Mouse (Mus musculus): ENCODE results near the gene Atxn7.

- no peak for TF ChIP-seq GATA1 (IDR thresholded peaks at IDR 0.05; ENCODE audit: borderline replicate concordance, low read length)
- no peak for TF ChIP-seq FLI1 (IDR thresholded peaks at IDR 0.05; ENCODE audit: low read length)
Measured at GRCm38 (mm10) chr14:14038233-14038632, 77.0 kb downstream of the Atxn7 start.
